Mouse (Mus musculus) thymus, postnatal 10 days (tissue): Measurements from ENCODE around the gene Rcor1.

Source experiments
- DNase-seq, 2 experiments: peaks; one replicate each; pipeline ENCODE4 v3.0.0; 2021; ENCODE audit warnings: low spot score in 2 of 2

Gene Rcor1

DNA sequence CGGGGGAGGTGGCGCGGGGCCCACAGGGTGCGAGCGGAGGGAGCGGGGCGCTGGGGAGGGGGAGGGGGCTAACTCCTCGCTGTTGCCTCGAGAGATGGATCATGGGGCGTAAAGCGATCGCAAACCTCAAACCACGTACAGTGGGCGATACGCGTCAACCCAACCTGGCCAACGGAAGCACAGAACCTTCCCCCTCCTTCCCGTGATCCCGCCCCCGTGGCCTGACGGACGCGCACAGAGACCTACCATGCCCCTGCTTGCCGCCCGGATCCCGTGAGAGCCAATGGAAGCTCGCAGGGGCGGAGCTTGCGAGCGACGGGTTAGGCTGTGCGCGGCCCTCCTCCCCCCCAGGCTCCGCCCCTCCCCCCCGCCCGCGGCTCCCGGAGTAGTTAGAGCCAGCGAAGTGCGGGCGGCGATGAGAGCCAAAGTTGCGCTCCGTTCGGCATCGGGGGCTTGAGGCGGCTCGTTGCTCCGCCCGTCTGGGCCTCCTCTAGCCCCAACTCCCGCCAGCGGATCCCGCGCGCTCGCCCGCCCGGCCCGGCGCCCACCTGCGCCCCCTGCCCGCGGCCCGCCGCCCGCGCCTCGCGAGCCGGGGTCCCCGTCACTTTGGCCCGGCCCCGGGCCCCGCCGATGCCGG, at the start of gene Rcor1:
Gene Rcor1 (plus strand): TSS at position 376 of the 637 bp plus-strand sequence.
- peak; percentile 99 to 100 for DNase-seq

GRCm38 (mm10) chr12:110989409-110989808, 49.7 kb upstream of the Rcor1 start:
- DNase-seq = no peak

DNA sequence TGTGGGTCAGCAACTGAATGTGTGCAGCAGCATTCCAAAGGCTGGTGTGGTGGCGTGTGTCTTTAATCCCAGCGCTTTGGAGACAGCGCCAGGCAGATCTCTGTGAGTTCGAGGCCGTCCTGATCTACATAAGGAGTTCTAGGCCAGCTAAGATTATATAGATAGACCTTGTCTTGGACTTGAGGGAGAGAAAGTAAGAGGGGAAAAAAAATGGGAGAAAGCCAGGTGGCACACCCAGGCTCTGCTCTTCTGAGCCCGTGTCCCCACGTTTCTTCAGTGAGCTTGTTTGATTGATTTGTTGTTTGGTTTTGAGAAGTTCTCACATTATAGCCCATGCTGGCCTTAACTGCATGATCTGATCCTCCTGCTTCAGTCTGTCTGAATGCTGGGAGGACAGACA, 48.7 kb upstream of the Rcor1 start:
- no peak for DNase-seq

- DNase-seq = peak; percentile 85 to 90
Observed at GRCm38 (mm10) chr12:110991361-110992127, 47.6 kb upstream of the Rcor1 start.

GRCm38 (mm10) chr12:110992128-110992553, 47.0 kb upstream of the Rcor1 start:
- peak; percentile 86 to 95 for DNase-seq

DNA sequence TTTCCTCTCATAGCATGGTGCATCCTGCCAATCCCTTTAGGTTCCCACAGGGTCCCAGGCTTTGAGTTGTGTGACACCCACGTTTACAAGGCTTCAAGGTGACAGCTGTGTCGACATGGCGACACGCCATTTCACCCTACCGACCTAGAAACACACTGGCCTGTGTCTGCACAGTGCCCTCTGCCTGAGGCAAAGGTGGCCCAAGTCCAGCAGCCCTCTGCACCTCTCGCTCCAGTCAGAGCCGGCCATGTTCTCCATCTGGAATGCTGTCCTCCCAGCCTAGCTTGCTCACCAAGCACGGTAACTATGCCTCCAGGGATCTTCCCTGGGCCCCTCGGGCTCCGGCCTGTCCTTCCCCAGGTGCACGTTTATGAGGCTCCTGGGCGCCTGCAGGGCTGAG, 46.4 kb upstream of the Rcor1 start:
- DNase-seq = no peak

DNA sequence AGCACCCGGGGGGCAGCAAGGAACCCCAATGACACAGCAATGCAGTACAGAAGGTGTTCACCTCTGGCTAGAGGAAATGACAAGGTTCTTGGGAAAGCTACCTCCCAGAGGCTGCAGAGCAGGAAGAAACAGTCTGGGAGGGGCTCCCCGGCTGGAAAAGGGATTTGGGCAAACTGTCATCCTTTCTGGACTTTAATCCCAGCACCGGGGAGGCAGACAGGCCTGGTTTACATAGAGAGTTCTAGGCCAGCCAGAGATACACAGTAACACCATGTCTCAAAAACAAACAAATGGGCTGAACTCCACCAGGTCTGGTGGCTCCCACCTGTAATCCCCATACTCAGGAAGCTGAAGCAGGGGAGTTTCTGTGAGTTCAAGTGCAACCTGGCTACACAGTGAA, 45.9 kb upstream of the Rcor1 start:
- no peak for DNase-seq

GRCm38 (mm10) chr12:110994666-110995065, 44.5 kb upstream of the Rcor1 start:
- no peak for DNase-seq

DNA sequence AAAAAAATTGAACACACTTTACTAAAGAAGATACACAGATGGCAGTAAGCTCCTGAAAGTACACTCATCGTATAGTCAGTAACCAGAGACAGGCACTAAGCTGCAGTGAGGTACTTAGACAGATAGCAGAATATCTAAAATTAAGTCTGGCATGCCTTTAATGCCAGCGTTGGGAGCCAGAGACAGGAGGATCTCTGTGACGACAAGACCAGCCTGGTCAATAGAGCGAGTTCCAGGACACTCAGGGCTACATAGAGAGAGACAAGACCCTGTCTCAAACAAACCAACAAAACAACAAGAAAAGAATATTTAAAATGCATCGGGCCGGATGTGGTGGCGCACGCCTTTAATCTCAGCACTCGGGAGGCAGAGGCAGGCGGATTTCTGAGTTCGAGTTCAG, 41.1 kb upstream of the Rcor1 start:
- no peak for DNase-seq

- no peak for DNase-seq
Observed at GRCm38 (mm10) chr12:110999820-111000219, 39.3 kb upstream of the Rcor1 start.

DNA sequence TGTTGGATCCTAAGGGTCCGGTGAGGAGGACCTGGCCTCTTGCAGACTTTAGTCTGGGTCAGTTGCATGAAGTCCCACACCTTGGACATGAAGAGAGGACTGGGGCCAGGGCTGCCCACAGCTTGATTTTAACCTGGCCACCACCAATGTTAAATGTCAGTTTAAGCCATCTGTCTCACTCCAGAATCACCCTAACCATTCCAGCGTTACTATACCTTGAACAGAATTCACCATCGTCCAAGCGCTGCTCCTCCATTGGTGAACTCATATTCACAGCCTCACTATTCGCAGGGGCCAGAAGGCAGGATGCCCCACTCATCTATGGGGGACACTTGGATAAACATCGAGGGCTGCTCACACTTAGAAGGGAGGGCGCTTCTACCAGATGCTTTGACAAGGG, 38.2 kb upstream of the Rcor1 start:
- DNase-seq = no peak

DNA sequence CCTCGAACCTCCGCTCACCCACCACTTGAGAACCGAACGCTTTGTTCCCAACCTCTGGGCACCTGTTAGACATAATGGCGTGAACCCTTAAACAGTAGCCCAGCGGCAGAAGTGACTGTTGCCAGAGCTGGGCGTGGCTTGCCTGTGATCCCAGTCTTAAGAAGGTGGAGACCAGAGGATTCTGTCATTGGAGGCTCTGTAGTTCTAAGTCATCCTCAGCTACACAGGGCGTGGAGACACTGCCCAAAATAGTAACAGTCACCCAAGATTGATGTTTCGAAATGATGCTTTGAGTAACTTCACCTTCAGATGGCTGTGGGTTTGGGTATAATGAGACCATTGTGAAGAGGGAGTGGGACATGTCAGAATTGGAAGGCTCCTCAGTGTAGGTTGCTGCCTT, 35.0 kb upstream of the Rcor1 start:
- no peak for DNase-seq

GRCm38 (mm10) chr12:111005803-111006202, 33.3 kb upstream of the Rcor1 start:
- DNase-seq = no peak

DNA sequence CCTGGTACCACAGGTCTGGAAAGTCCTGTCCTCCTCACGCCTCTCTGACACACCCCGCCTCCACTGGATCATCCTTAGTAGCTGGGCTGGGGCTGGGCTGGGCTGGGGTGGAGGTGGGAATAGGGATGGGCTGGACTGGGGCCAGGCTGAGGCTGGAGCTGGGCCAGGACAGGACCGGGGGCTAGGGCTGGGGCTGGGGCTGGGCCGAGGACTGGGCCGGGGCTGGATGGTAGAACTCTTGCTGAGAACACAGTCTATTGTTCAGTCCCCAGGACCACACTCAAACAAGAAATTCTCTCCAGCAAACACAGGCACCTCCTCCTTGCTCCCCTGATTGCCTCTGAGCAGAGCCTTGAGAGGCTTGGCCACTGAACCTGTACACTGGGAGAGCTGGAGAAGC, 32.8 kb upstream of the Rcor1 start:
- DNase-seq = no peak

DNA sequence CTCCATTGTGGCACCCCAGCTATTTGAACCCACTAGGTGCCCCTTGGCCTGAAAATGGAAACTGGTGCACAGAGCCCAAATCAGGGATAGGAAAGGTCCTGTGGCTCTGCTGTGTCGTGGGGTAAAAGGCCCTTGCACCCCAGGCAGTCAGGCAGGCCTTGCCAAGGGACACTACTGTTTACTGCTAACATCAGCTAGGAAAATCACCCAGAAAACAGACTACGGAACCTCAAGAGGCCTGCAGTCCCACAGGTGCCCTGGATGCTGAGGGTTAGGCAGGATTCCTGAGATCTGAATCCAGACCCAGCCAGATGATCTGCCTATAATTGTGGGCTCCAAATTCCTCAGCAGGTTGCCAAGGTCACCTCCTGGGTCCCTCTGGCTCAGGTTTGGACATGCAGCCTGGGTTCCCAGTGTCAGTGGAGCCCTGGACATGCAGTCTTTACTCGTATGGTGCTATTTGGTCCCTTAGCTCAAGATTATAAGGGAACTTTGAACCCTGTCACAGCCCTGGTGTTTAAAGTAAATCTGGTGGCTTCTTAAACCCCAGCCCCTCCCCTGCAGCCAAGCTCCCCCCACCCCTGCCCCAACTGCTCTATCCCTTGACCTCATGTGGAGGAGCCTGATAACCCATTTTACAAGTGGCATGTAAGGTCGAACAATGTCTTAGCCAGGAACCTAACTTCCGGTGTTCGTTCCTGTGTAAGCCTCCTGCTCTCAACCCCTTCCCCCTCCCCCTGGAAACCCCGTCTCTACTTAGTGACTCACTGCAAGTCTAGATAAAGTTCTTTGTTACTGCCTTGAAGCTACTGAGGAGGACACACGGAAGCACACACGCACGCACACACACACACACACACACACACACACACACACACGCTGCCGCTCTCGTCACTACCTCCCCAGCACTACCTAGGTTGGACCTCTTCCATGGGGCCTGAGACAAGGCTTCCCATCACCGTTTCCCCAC, 31.7 kb upstream of the Rcor1 start:
- DNase-seq = peak; percentile 53 to 56

GRCm38 (mm10) chr12:111008500-111009490, 30.4 kb upstream of the Rcor1 start:
- DNase-seq = no peak

GRCm38 (mm10) chr12:111009615-111010257, 29.4 kb upstream of the Rcor1 start:
- no peak for DNase-seq

DNA sequence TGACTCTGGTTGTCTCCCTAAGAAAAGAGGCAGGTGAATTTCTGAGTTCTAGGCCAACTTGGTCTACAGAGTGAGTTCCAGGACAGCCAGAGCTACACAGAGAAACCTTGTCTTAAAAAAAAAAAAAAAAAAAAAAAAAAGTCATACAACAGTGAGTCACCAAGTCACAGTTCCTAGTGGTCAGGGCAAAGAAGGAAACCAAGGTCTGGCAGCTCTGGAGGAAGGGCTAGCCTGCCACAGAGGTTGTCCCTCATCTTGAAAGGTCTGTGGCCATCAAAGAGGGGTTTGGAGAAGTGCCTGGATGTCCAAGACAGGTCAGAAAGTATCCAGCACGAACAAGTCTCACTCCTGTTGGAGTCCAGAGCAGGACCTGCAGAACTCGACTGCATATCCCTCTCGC, 22.3 kb upstream of the Rcor1 start:
- no peak for DNase-seq

- no peak for DNase-seq
Observed at GRCm38 (mm10) chr12:111018068-111018467, 21.1 kb upstream of the Rcor1 start.

DNA sequence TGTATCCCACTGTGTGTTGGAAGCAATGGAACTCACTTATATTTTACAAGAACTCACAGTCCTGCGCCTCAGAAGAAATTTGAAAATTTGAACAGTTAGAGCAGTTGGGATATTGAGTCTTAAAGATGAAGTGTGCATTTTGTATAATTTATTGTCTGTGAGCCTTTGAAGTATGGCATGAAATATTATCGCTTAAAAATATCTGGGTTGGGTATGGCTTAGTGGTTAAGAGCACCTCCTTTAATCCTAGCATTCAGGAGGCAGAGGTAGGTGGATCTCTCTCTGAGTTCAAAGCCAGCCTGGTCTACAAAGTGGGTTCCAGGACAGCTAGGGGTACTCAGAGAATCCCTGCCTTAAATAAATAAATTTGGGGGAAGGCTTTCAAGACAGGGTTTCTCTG, 20.1 kb upstream of the Rcor1 start:
- no peak for DNase-seq

- DNase-seq = no peak
Observed at GRCm38 (mm10) chr12:111021138-111021537, 18.0 kb upstream of the Rcor1 start.
